Mouse (Mus musculus) kidney, adult 2 months (tissue): ENCODE data around the gene Ube2r2.

Source experiments
- CTCF ChIP-seq: fragments of 200-500 bp; conservative IDR thresholded peaks from 2 replicates; pipeline ENCODE4 v1.5.1; 2011; ENCODE audit warnings: low read depth, mild to moderate bottlenecking, control low read depth, low read length, moderate library complexity, mixed read lengths; ENCODE audit not compliant: insufficient read depth, insufficient read length
- POLR2A ChIP-seq: fragments of 200-500 bp; IDR thresholded peaks from one replicate; pipeline ENCODE4 v1.6.1; 2011; ENCODE audit warnings: low read depth, low read length, control low read depth

- TF ChIP-seq CTCF (no peak), POLR2A (no peak)
Measured at GRCm38 (mm10) chr4:41174631-41175030, 39.1 kb downstream of the Ube2r2 start.
